Comparison of ENCODE assay signal across 9 mouse cellular contexts in genomic region chr9:66705766-66706165, GRCm38 (mm10). TPM values are rescaled to one million over a fixed set of nuclear protein-coding genes. Genes with fewer than 3 reads are reported as not detected.
DNase-seq lines count a peak whose midpoint lies in the region; ATAC-seq lines count a peak whose summit lies in the region.
"Had no signal": no experiment of that assay in that cellular context is flagged by ENCODE, and none has a peak within 500 bp of the region (broad histone marks: within the 10 kb centered on the region; RNA-seq: fewer than 3 reads in every experiment).

No protein-coding gene starts in this region.

- H3K4me1 ChIP-seq in midbrain, embryonic 11.5 days (ENCODE audit: control insufficient read depth, insufficient read depth, low read length) = peaks cover 8% of the 10 kb centered on the region
- H3K4me1 ChIP-seq in midbrain, embryonic 13.5 days (replicated peaks) = peaks cover 22% of the 10 kb centered on the region

- H3K27ac ChIP-seq in midbrain, embryonic 11.5 days (ENCODE audit: low read depth, low read length) = no peak overlapping the region
- H3K27ac ChIP-seq in midbrain, embryonic 13.5 days = no peak overlapping the region
- H3K27ac ChIP-seq: neural tube, embryonic 12.5 days had no signal

- H3K4me3 ChIP-seq in midbrain, embryonic 11.5 days (ENCODE audit: low read depth, low read length) = no peak overlapping the region
- no peak overlapping the region for H3K4me3 ChIP-seq in midbrain, embryonic 13.5 days (replicated peaks)
- H3K4me3 ChIP-seq: neural tube, embryonic 12.5 days had no signal

- peak; percentile 99 for DNase-seq in midbrain, embryonic 11.5 days (ENCODE audit: low spot score, missing footprints)
- peak; percentile 84 for DNase-seq in adrenal gland, postnatal 14 days
- DNase-seq in embryo, embryonic 9.5 days (ENCODE audit: extremely low spot score) = peak; percentile 81
- peak; percentile 49 for DNase-seq in left cerebral cortex, postnatal 4 days
- DNase-seq in ovary, postnatal 14 days (ENCODE audit: low spot score) = peak; percentile 88
- peak; percentile 94 for DNase-seq in thymus, postnatal 25 days

- no peak for ATAC-seq in midbrain, embryonic 11.5 days (ENCODE audit: low FRiP score)
- ATAC-seq in midbrain, embryonic 13.5 days = no peak
- peak; percentile 92 for ATAC-seq in inflammation-experienced regulatory T-cells, adult 6 months

- no peak overlapping the region for H3K4me2 ChIP-seq in midbrain, embryonic 11.5 days
- H3K4me2 ChIP-seq in midbrain, embryonic 13.5 days (replicated peaks) = no peak overlapping the region
- H3K4me2 ChIP-seq: neural tube, embryonic 12.5 days had no signal

- H3K36me3 ChIP-seq in midbrain, embryonic 11.5 days (ENCODE audit: control insufficient read depth, insufficient read depth, low read length) = no peaks in the 10 kb centered on the region
- no peaks in the 10 kb centered on the region for H3K36me3 ChIP-seq in midbrain, embryonic 13.5 days
- H3K36me3 ChIP-seq: neural tube, embryonic 12.5 days had no signal

- intact Hi-C loops in left cerebral cortex, postnatal 4 days (cut with DNase I) = no loop called here

- H3K9ac ChIP-seq in midbrain, embryonic 11.5 days (ENCODE audit: low read length) = no peak overlapping the region
- H3K9ac ChIP-seq in midbrain, embryonic 13.5 days (replicated peaks) = no peak overlapping the region
- H3K9ac ChIP-seq: neural tube, embryonic 12.5 days had no signal

- 50% methylated on average over 2 of the region's 2 CpGs for WGBS in midbrain, embryonic 11.5 days
- 56% methylated on average over 2 of the region's 2 CpGs for WGBS in midbrain, embryonic 13.5 days

- no peaks in the 10 kb centered on the region for H3K27me3 ChIP-seq in midbrain, embryonic 11.5 days (ENCODE audit: control insufficient read depth, insufficient read depth, low read length)
- peaks cover 7% of the 10 kb centered on the region; the same call in 1 of the 2 replicates for H3K27me3 ChIP-seq in midbrain, embryonic 13.5 days
- H3K27me3 ChIP-seq: neural tube, embryonic 12.5 days had no signal

- no peaks in the 10 kb centered on the region for H3K9me3 ChIP-seq in midbrain, embryonic 11.5 days (ENCODE audit: control insufficient read depth, low read length)
- no peaks in the 10 kb centered on the region for H3K9me3 ChIP-seq in midbrain, embryonic 13.5 days
- H3K9me3 ChIP-seq: neural tube, embryonic 12.5 days had no signal

RNA-seq across cellular contexts. Expression of gene Car12, which starts 7.7 kb away (rescaled TPM):
- 0.51 and 0.66 TPM in 2 replicates for polyA plus RNA-seq in midbrain, embryonic 11.5 days (2014; fragmentation: Nextera tagmentation; extraction: Ambion mirVana)
- 1.1 and 1.3 TPM in 2 replicates for polyA plus RNA-seq in midbrain, embryonic 13.5 days (2015; fragmentation: Nextera tagmentation; extraction: Ambion mirVana)
- total RNA-seq in adrenal gland, postnatal 14 days (2021) = 0.33 and 0.49 TPM in 2 replicates
- 10 to 100 TPM in 1 of 3 experiments, 1 to 10 TPM in 2; 2.9 to 10.2 (median 8.9) TPM for polyA plus RNA-seq in inflammation-experienced regulatory T-cells, adult 6 months (2017; shearing (Covaris generic))
- 1 to 10 TPM; 1.2 to 3.3 TPM for total RNA-seq in left cerebral cortex, postnatal 4 days (2021)

Comparison
In these comparisons a context has a peak if more than half of its experiments do, and no peak if none do; other contexts are left out.
1. DNase-seq: peak in every context shown above with its lines; median percentile 99 in midbrain, embryonic 11.5 days; 94 in thymus, postnatal 25 days; 88 in ovary, postnatal 14 days; 84 in adrenal gland, postnatal 14 days; 81 in embryo, embryonic 9.5 days; 49 in left cerebral cortex, postnatal 4 days.